Mouse (Mus musculus): ENCODE data around the gene Syt12.
A peak's percentile ranks its signal among the peaks of the same experiment; 100 is the strongest.
"Not testable (repeated sequence)": the region's sequence is repeated elsewhere in the genome, so short reads cannot be mapped to it uniquely, and the experiment has no call there.

Syt12 gene

DNA sequence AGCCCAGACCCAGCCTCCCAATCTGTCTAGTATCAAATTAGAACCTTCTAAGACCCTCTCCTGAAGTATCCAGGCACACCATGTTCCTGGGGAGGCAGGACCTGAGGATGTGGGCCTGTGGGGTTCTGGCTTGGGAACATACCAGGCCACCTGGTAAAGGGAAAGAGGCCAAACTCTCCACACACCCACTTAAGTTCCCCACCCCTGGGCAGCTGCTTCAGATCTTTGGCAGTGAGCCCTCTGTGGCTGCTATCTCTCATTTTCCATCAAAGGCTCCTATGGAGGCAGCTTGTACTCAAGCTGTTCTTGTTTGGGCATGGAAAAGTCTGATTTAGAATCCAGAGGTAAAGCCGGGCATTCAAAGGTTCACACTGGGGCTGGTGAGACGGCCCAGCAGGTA, 10.6 kb upstream of the Syt12 start:
- DNase-seq, result peak in 1 of 2 experiments; percentile 43

GRCm38 (mm10) chr19:4485006-4485405, 7.8 kb upstream of the Syt12 start:
- DNase-seq, result no peak

DNA sequence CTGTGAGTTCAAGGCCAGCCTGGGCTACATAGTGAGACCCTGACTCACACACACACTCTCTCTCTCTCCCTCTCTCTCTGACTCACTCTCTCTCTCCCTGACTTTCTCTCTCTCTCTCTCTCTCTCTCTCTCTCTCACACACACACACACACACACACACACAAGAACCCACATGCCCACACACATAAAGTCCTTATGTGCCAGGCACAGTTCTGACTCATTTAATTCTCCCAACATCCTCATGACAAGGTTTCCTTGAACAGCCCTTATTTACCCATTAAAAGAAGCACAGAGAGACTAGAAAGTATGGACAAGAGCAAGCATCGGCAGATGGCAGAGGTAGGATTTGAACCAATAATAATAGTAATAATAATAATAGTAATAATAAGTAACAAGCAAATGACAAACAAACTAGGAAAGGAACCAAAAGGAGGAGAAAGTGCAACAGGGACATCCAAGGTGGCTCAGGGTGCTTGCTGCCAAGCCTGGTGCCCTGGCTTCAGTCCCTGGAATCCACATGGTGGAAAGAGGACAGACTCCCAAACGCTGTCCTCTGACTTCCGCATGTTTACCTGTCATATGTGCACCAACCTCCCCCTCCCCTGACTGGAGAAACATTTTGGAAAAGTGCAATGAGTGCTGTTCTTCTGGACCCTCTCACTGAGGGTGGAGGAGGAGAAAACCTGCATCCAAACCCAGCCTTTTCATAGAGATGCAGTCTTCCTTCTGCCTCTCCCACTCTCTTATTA, 5.0 kb upstream of the Syt12 start:
- DNase-seq, result peak; percentile 66 to 78

- DNase-seq, result peak; percentile 56 to 73
Measured at GRCm38 (mm10) chr19:4481326-4481725, 4.1 kb upstream of the Syt12 start.

DNA sequence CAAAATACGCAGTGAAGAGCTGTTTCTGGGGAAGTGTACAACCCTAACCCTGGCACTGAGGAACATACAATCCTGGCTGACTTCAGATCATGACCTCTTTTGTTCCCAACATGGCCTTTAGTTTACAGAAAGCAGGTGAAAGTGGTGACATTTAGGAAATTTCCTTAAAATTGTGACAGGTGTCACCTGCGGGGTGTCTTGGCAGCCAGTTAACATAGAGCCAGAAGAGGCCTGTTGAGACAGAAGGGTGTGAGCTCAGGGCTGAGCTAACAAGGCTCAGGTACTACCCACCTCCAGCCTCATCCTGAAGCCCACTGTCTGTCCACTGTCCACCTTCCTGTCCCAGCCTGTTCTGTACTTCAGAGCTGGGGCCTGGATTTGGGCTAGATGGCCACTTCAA, 2.8 kb upstream of the Syt12 start:
- peak; percentile 65 to 75 for DNase-seq

GRCm38 (mm10) chr19:4478190-4478516, 906 bp upstream of the Syt12 start:
- no peak for DNase-seq

- peak; percentile 83 to 89 for DNase-seq
Measured at GRCm38 (mm10) chr19:4476601-4477257, 518 bp downstream of the Syt12 start.

DNA sequence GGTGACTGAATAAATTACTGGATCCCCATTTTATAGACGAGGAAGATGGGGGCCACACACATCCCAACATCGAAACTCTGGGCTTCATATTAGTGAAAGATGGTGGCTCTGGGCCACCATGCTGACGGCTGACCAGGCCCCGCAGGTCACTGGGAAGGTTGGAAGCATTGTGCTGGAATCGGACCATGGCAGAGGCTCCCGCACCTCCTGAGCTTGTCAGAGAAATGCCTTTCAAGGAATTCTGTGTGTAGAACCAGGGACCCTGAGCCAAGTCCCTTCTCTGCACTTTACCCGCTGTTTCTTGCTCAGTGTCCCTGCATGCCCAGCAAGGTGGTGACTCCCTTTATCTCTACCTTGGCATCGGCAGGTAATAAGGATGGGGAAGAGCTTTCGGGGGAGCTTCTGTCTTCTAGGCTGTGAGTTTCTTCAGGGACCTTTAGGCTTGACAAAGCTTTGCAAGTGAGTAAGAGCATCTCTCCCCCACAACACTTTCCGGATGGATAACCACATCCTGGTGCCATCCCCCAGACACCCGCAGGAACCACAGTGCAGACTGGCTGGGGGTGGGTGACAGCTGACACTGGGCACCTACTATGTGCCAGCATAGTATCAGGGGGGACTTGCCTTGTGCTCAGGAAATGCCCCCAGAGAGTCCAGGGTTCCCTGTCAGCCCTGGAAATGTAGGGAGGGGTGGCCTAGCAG, 1.9 kb downstream of the Syt12 start:
- DNase-seq, result peak; percentile 46 to 62

DNA sequence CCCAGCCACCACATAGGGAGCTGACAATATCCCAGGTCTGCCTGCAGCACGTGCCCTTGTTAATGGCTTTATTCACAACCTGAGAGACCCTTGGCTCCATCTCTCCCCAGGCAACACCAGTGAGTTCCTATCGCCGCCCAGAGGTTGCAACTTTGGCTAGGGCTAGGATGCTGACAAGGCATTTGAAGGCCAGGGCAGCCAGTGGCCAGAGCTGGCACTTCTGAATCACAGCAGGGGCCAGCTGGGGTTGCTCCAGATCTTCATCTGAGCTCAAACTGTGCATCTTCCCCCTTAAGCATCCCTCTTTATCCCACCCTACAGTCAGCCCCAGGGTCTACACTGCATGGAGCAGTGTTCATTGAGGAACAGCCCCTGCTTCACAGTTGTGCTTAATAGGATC, 2.5 kb downstream of the Syt12 start:
- no peak for DNase-seq

GRCm38 (mm10) chr19:4473549-4473948, 3.7 kb downstream of the Syt12 start:
- peak in 1 of 2 experiments; percentile 47 for DNase-seq

DNA sequence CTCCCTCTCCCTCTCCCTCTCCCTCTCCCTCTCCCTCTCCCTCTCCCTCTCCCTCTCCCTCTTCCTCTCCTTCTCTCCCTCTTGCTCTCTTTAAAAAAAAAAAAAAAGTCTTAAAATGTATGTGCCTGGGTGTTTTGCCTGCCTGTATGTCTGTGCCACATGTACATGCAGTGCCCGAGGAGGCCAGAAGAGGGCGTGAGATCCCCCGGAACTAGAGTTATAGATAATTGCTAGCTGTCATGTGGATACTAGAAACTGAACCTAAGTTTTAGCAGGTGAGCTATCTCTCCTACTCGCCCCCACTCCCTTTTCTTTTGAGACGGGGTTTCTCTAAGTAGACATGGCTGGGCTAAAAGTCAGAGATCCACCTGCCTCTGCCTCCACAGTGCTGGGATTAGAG, 8.9 kb downstream of the Syt12 start:
- peak; percentile 52 to 80 for DNase-seq

DNA sequence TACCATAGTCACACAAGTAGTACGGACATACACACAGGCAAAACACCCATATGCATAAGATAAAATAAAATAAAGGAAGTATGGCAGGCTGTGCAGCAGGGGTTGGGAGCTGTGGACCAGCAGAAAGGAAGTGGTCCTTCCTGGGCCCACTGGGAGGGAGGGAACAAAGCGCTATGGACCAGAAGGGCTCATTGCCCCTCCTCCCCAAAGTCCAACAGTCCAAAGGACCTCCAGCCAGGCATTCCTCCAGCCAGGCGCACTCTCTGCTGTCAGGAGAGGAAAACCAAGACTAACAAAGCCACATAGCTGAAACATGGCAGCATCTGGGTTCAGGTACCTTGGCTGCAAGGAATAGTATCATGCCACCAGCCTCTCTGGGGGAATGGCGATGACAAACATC, 12.6 kb downstream of the Syt12 start:
- DNase-seq, result no peak

DNA sequence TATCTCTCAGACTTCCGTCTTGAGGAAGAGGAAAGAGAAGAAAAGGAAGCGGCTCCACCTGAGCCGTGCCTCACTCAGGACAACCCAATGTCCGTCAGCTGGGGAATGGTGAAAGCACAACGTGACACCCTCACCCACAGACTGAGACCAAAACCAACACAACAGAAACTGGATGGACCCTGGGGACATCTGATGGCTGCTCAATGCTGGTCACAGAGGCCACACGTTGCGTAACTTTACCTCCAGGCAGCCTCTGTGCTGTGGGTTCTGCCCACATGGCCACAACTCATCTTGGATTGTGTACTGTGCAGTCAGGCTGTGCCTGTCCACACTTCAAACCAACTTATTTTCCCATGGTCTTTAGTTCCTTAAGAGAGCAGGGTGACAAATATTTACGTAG, 15.3 kb downstream of the Syt12 start:
- DNase-seq, result no peak

- DNase-seq, result peak; percentile 78 to 89
Measured at GRCm38 (mm10) chr19:4456227-4456626, 21.0 kb downstream of the Syt12 start.

DNA sequence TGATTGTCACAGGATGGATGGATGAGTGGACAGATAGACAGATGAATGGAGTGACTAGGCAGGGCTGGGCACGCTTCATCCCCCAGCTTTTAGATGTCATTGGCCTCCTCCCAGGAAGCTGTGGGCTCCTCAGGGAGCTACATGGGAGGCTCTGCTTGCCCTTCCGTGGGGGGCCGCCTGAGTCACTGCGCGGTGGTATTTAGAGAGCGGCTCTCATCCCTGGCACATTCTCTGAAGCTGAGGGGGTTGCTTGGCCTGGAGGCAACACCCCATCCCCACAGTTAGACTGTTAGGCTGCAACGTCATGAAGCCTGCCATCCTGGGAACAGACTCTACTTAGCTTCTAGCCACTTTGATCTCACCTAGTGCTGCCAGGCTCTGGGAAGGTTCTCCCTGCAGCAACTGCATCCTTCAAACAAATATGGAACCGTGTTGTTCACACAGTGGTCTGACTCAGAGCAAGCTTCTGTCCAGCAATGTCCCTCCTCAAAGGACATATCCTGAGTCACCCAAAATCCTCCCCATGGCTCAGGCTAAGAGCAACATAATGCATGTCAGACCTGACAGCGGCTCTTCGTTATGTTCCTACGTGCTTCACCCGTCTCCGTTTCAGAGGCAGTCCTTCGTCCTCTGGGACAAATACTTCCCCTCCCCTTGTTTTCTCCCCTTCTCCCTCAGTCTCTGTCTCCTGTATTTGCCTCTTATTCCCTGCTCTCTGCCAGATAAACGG, 22.0 kb downstream of the Syt12 start:
- DNase-seq, result no peak

DNA sequence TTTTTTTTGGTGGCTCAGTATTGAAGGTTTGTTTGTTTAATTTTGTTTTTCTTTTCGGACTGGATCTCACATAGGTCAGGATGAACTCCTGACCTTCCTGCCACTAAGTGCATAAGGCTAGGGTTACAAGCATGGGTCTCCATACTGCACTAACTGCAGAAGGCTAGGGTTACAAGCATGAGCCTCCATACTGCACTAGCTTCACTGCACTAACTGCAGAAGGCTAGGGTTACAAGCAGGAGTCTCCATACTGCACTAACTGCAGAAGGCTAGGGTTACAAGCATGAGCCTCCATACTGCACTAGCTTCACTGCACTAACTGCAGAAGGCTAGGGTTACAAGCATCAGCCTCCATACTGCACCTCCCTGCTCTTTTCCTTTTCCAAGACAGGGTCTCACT, 23.2 kb downstream of the Syt12 start:
- not testable (repeated sequence) for DNase-seq

GRCm38 (mm10) chr19:4452525-4452924, 24.7 kb downstream of the Syt12 start:
- DNase-seq, result no peak

DNA sequence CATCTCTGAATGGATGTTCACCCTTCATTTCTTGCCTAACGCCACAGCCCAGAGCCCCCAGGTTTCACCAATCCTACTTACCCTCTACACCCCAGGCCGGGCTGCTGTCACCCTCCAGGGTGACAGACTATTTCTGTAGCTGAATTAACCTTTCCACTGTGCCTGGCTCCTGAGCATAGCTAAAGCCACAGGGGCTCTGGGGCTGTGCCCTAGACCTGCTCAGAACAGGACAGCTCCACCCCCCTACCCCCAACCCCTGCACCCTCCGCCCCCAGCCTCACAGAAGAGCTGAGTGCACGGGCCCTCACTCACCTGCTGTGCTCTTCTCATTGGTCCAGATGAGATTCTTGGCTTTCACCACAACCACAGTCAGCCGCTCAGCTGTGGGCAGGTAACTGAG, 25.3 kb downstream of the Syt12 start:
- DNase-seq, result peak in 1 of 2 experiments; percentile 50

GRCm38 (mm10) chr19:4451098-4451497, 26.1 kb downstream of the Syt12 start:
- DNase-seq, result no peak

DNA sequence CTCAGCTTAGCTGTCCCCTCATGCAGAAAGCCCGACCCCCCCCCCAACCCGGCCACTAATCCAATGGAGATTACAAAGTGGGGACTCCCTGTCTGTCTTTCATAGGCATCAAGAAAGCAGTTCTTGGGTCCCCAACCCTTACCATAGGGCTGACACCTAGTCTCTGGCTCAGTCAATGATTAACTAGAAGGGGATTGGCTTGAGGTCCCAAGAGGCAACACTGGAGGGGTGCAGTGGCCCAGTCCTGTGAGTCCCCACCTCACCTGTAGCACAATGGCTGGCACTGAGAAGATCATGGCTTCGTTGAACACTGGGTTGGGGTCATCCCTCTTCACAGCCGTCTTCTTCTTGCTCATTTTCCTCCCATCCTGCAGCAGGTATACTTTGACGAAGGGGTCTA, 26.6 kb downstream of the Syt12 start:
- DNase-seq, result no peak

GRCm38 (mm10) chr19:4449230-4449629, 28.0 kb downstream of the Syt12 start:
- DNase-seq, result no peak

GRCm38 (mm10) chr19:4447445-4447844, 29.8 kb downstream of the Syt12 start:
- peak in 1 of 2 experiments; percentile 34 for DNase-seq
